In genomic region chr13:28770531-28770930, GRCm38 (mm10) we compare ENCODE assay signal across 8 mouse cellular contexts.
DNase-seq lines count a peak whose midpoint lies in the region; TF ChIP-seq lines count a peak whose summit lies in the region.

No protein-coding gene starts in this region.

- no peak for TF ChIP-seq EP300 in heart, adult 2 months (IDR thresholded peaks at IDR 0.05; ENCODE audit: insufficient read depth, low read depth, low read length)

- H3K4me3 ChIP-seq in heart, adult 2 months: peak overlapping the region; percentile 22; the same call in 1 of the 2 replicates
- no peak overlapping the region for H3K4me3 ChIP-seq in limb, embryonic 10.5 days

- H3K36me3 ChIP-seq in heart, adult 2 months (ENCODE audit: control insufficient read depth, insufficient read depth, low read length): peaks cover 2% of the 10 kb centered on the region; the same call in 1 of the 2 replicates
- no peaks in the 10 kb centered on the region for H3K36me3 ChIP-seq in limb, embryonic 10.5 days

- H3K4me1 ChIP-seq in heart, adult 2 months (ENCODE audit: control insufficient read depth, insufficient read depth, low read length): peaks cover 6% of the 10 kb centered on the region
- H3K4me1 ChIP-seq in limb, embryonic 10.5 days: peaks cover 59% of the 10 kb centered on the region

- TF ChIP-seq POLR2A in heart, adult 2 months (IDR thresholded peaks at IDR 0.05; ENCODE audit: insufficient read depth, low read depth, low read length): no peak

- H3K79me2 ChIP-seq in heart, adult 2 months (replicated peaks; ENCODE audit: control insufficient read depth, insufficient read depth, low read length): no peaks in the 10 kb centered on the region

- 0 out of 2 replicates have a peak overlapping the region, but pooled peaks have one; percentile 5 for H3K9ac ChIP-seq in heart, adult 2 months (ENCODE audit: low read depth, low read length)

- no peaks in the 10 kb centered on the region for H3K9me3 ChIP-seq in limb, embryonic 10.5 days (replicated peaks)

- peak overlapping the region; percentile 31; the same call in 1 of the 2 replicates for H3K27ac ChIP-seq in heart, adult 2 months
- peak overlapping the region; percentile 28; the same call in 1 of the 2 replicates for H3K27ac ChIP-seq in limb, embryonic 10.5 days

- peak; percentile 33 to 47 for DNase-seq in cerebellum, postnatal 14 days
- DNase-seq in cerebellum, adult 11-12 months: no peak
- DNase-seq in NIH3T3 (ENCODE audit: low read depth): peak; percentile 48
- DNase-seq in heart, adult 2 months: peak; percentile 33 to 49
- no peak for DNase-seq in limb, embryonic 10.5 days (ENCODE audit: low spot score)
- no peak for DNase-seq in embryo, embryonic 11 days
- DNase-seq in adrenal gland, postnatal 10 days: no peak
- DNase-seq in Muller cell, postnatal 12 days (ENCODE audit: inconsistent ontology term): no peak

- WGBS in heart, adult 2 months: 10% methylated on average over 13 of the region's 13 CpGs
- 44% methylated on average over 13 of the region's 13 CpGs for WGBS in limb, embryonic 10.5 days

- intact Hi-C loops in heart, adult 2 months (cut with DNase I): loop anchor here (5.0 kb wide), 1 partner anchor 182 kb away; the partner anchor contains the start of gene Sox4

- no peak for TF ChIP-seq CTCF in heart, adult 2 months (IDR thresholded peaks at IDR 0.05)

- no peaks in the 10 kb centered on the region for H3K27me3 ChIP-seq in heart, adult 2 months (ENCODE audit: control insufficient read depth, insufficient read depth, low read length)
- no peaks in the 10 kb centered on the region for H3K27me3 ChIP-seq in limb, embryonic 10.5 days (ENCODE audit: low read depth, poor library complexity, severe bottlenecking)

Comparison
In these comparisons a context has a peak if more than half of its experiments do, and no peak if none do; other contexts are left out.
1. DNase-seq: peak in cerebellum, postnatal 14 days (2 of 2), NIH3T3 (single experiment) and heart, adult 2 months (2 of 2); none in cerebellum, adult 11-12 months (single experiment), limb, embryonic 10.5 days (single experiment), embryo, embryonic 11 days (single experiment), adrenal gland, postnatal 10 days (single experiment) and Muller cell, postnatal 12 days (single experiment).